Mouse (Mus musculus): ENCODE data around the gene Slc7a15.
"Not testable (repeated sequence)": the region's sequence is repeated elsewhere in the genome, so short reads cannot be mapped to it uniquely, and the experiment has no call there.

Slc7a15 gene

DNA sequence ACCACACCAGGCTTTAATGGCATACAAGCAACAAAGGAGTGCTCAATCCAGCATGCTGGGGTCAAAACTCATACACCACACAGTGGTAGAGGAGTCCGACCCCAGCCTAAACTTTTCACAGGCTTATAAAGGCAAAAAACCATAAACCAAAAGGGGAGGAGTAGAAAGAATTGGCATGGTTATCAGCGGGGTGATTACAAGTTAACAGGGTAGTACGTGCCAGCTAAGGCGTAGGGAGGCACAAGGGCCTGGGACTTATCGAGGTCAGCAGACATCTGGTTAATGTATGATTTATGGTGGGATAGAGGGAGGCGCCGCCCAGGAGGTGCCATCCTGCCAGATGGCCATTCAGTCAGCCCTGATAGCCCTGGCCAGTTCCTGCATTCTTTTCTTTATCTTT lies at the start of gene Slc7a15:
Gene Slc7a15 (minus strand): TSS at position 101 of the 400 bp plus-strand sequence.
- DNase-seq (ENCODE audit: extremely low spot score, low spot score): not testable (repeated sequence)

DNA sequence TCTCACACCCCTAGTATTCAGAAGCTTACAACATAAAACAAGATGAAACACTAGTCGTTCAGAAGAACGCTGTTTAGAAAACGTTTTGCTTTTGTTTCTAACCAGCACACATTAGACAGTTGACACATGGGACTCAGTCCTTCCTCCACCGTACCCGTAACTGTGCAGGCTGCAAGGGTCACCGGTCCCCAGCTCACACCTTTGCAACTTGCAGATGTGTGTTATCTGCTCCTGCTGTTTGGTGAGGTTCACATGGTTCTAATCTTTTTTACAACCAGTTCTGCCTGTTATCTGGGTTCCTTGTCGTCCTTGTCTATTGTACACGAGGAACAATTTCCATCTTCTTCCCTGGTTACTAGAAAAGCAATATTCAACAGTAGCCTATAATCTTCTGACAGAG lies 49.3 kb upstream of the Slc7a15 start:
- not testable (repeated sequence) for DNase-seq (ENCODE audit: extremely low spot score, low spot score)

DNA sequence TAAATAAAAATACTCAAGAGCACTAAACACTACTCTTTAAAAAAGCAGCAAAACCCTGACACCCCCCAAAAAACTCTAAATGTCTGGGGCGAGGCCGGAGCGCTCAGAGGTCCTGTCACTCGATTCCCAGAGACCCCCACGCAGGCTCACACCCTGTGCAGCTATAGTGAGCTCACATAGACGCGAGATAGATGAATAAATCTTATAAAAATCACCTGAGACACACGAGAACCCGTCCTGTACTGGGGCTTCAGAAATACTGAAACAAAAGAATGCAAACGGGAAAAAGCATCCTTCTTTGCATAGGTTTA lies 42.5 kb upstream of the Slc7a15 start:
- DNase-seq (ENCODE audit: extremely low spot score, low spot score): no peak

- DNase-seq (ENCODE audit: extremely low spot score, low spot score): peak; percentile 98
These were observed 42.0 kb upstream of the Slc7a15 start for GRCm38 (mm10) chr12:8640711-8641424.

DNA sequence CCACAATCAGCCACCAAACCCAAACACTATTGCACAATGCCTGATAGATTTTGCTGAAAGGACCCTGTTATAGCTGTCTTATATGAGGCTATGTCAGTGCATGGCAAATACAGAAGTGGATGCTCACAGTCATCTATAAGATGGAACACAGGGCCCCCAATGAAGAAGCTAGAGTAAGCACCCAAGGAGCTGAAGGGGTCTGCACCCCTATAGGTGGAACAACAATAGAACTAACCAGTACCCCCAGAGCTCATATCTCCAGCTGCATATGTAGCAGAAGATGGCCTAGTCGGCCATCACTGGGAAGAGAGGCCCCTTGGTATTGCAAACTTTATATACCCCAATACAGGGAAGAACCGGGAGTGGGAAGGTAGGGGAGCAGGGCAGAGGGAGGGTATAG lies 41.3 kb upstream of the Slc7a15 start:
- DNase-seq (ENCODE audit: extremely low spot score, low spot score): not testable (repeated sequence)

- DNase-seq (ENCODE audit: extremely low spot score, low spot score): peak; percentile 68
These were observed 39.7 kb upstream of the Slc7a15 start for GRCm38 (mm10) chr12:8638411-8639087.

GRCm38 (mm10) chr12:8636945-8637344 lies 38.1 kb upstream of the Slc7a15 start:
- DNase-seq (ENCODE audit: extremely low spot score, low spot score): no peak

- no peak for DNase-seq (ENCODE audit: extremely low spot score, low spot score)
These were observed 36.7 kb upstream of the Slc7a15 start for GRCm38 (mm10) chr12:8635546-8635945.

GRCm38 (mm10) chr12:8634306-8634705 lies 35.4 kb upstream of the Slc7a15 start:
- DNase-seq (ENCODE audit: extremely low spot score, low spot score): no peak

GRCm38 (mm10) chr12:8632737-8633365 lies 34.0 kb upstream of the Slc7a15 start:
- DNase-seq (ENCODE audit: extremely low spot score, low spot score): no peak

DNA sequence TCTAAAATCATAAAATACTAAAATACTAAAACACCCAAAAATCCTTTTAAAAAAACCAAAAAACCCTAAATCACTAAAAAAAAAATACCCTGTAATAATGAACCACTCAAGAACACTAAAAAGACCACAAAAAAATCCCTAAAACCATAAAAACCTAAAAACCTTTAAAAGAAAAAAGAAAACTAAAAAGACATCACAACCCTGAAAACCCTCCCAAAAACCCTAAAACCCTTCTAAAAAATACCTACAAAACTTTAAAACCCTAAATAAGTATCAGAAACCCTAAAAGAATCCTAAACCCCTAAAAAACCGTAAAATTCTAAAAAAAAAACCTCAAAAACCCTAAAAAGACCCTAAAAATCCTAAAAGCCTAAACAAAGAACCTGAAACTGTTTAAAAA lies 32.8 kb upstream of the Slc7a15 start:
- DNase-seq (ENCODE audit: extremely low spot score, low spot score): no peak

DNA sequence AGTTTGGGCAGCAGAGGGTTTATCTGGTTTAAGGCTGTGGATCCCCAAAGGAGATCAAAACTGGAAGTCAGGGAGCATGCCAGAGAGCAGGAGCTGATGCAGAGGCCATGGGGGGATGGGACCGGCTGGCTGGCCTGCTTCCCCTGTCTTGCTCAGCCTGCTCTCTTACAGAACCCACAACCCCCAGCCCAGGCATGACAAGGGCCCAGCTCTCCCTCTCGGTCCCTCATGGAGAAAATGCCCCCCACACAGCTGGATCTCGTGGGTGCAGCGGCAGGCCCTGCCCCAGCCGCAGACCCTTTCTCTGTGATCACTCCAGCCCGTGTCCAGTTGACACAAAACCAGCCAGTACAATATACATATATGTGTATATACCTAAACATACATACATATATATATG lies 30.7 kb upstream of the Slc7a15 start:
- no peak for DNase-seq (ENCODE audit: extremely low spot score, low spot score)

GRCm38 (mm10) chr12:8620678-8621018 lies 21.8 kb upstream of the Slc7a15 start:
- DNase-seq (ENCODE audit: extremely low spot score, low spot score): no peak

DNA sequence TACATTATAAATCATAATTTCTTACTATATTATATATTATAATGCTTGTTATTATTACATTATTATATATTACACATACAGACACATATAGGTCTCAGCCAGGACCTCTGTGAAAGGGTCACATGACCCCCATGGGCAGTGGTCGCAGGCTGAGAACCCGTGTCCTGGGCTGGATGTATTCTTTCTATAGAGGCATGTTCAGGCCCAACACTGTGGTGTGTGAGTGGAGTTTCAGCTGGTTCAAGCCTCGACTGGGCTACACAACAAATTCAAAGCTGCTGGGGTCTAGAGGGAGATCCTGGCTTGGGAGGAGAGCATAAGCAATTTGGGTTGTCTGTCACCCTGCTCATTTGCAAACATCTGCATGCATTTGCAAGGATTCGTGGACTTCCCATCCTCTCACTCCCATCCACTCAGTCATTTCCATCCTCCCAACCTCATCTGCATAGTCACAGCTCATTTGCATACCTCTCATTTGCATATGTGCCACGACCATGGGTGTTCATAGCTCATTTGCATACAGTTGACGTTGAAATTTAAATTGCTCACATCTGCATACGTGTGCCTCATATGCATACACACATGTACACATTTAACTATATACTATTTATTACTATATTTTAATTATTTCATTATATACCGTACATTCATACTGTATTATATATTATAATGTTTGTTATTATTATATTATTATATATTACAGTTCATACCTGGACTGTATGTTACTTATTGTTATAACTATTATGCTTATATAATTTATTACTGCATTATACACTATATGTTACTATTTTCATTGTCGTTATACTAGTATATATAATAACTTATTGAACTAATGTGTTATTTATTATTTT lies 21.2 kb upstream of the Slc7a15 start:
- DNase-seq (ENCODE audit: extremely low spot score, low spot score): peak; percentile 34

GRCm38 (mm10) chr12:8618271-8618670 lies 19.4 kb upstream of the Slc7a15 start:
- DNase-seq (ENCODE audit: extremely low spot score, low spot score): no peak

- DNase-seq (ENCODE audit: extremely low spot score, low spot score): no peak
These were observed 10.2 kb upstream of the Slc7a15 start for GRCm38 (mm10) chr12:8609070-8609469.

- no peak for DNase-seq (ENCODE audit: extremely low spot score, low spot score)
These were observed 3.3 kb downstream of the Slc7a15 start for GRCm38 (mm10) chr12:8595611-8596010.

DNA sequence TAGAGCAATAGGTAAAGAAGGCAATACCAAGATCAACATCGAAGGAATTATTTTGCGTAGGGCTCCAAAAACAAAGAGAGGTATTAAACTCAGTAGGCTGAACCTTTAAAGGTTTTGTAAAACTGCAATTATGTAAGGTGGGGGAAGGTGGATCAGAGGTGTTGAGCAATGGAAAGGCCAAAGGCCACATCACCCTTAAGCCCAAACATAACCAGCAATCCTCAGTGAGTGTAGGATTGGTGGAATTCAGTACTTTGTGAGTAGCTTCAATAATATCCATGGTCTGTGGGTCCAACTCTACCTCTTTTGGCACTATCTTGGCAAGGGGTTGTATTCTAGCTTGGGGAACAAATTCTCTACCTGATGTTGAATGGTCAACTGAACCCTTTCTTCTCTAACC lies 7.5 kb downstream of the Slc7a15 start:
- not testable (repeated sequence) for DNase-seq (ENCODE audit: extremely low spot score, low spot score)

DNA sequence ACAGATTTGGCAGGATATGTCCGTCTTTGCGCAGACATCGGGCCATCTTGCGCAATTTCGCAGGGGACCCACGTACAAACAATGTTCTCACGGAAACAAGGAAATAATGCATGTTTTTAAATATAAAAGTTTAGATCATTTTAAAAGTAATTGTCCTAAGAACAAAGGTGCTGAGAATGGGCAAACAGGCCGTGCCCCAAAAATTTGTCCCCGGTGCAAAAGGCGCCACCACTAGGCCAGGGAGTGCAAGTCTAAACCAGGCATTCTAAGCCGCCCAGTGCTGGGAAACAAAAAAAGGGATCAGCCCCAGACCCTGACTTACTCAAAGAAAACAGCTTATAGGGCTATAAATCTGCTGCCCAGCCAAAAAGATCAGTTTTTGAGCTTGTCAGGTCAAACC lies 25.5 kb downstream of the Slc7a15 start:
- no peak for DNase-seq (ENCODE audit: extremely low spot score, low spot score)

DNA sequence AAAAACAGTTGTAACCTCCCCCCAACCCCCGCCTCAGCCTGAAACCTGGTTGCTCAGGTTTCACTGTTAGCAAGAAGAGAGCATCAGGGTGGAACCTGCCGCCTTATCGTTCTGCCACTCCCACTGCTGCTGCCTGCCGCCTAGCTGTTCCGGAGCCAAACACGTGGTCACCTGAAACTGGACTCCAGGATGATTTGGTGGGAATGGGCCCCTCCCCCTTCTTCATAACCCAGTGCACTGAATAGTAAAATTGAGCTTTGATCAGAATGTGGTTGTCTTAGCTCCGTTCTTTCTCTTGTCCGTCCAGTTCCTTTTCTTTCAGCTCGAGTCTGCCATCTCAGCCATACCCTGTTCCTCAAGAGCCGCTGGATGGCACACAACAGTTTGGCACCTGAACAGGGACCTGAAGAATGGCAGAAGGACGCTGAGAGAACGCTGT lies 26.9 kb downstream of the Slc7a15 start:
- DNase-seq (ENCODE audit: extremely low spot score, low spot score): not testable (repeated sequence)

- not testable (repeated sequence) for DNase-seq (ENCODE audit: extremely low spot score, low spot score)
These were observed 27.5 kb downstream of the Slc7a15 start for GRCm38 (mm10) chr12:8571287-8571902.

Data from neural tube, embryonic 10.5 days (tissue).